Mouse (Mus musculus) spleen, adult 18-20 months (tissue): ENCODE measurements at regions not wholly inside any gene's neighbourhood (a gene's known extent, or its start where the extent isn't known, plus 50 kb on each side); places are given as distances from the start of the nearest gene placed in this dataset.

ENCODE experiments used
- DNase-seq, 2 experiments: peaks; one replicate each; pipeline ENCODE4 v3.0.0; 2022; ENCODE audit warnings: mixed read lengths in 2 of 2

- DNase-seq, result no peak
These were observed 630.8 kb downstream of the Lmo4 start for GRCm38 (mm10) chr3:143574035-143574864.

GRCm38 (mm10) chr3:143569930-143570329 lies 635.1 kb downstream of the Lmo4 start:
- no peak for DNase-seq

- DNase-seq, result no peak
These were observed 640.0 kb downstream of the Lmo4 start for GRCm38 (mm10) chr3:143565067-143565466.

GRCm38 (mm10) chr3:143542811-143543210 lies 661.0 kb upstream of the Pkn2 start:
- DNase-seq, result no peak

GRCm38 (mm10) chr3:143527982-143528381 lies 646.2 kb upstream of the Pkn2 start:
- DNase-seq, result no peak

- no peak for DNase-seq
These were observed 645.5 kb upstream of the Pkn2 start for GRCm38 (mm10) chr3:143527274-143527673.

GRCm38 (mm10) chr3:143512517-143513249 lies 630.9 kb upstream of the Pkn2 start:
- no peak for DNase-seq

- no peak for DNase-seq
These were observed 627.7 kb upstream of the Pkn2 start for GRCm38 (mm10) chr3:143509531-143509930.

GRCm38 (mm10) chr3:143508280-143508679 lies 626.5 kb upstream of the Pkn2 start:
- DNase-seq, result peak in 1 of 2 experiments; percentile 8

- DNase-seq, result no peak
These were observed 619.2 kb upstream of the Pkn2 start for GRCm38 (mm10) chr3:143501017-143501416.

GRCm38 (mm10) chr3:143495389-143495788 lies 613.6 kb upstream of the Pkn2 start:
- DNase-seq, result no peak

GRCm38 (mm10) chr3:143477916-143478610 lies 596.3 kb upstream of the Pkn2 start:
- DNase-seq, result no peak

- no peak for DNase-seq
These were observed 593.7 kb upstream of the Pkn2 start for GRCm38 (mm10) chr3:143475461-143475860.

GRCm38 (mm10) chr3:143447005-143447709 lies 565.4 kb upstream of the Pkn2 start:
- no peak for DNase-seq

- DNase-seq, result no peak
These were observed 535.6 kb upstream of the Pkn2 start for GRCm38 (mm10) chr3:143417401-143417800.

GRCm38 (mm10) chr3:143411655-143412054 lies 529.9 kb upstream of the Pkn2 start:
- no peak for DNase-seq

GRCm38 (mm10) chr3:143398966-143399365 lies 517.2 kb upstream of the Pkn2 start:
- DNase-seq, result no peak

- no peak for DNase-seq
These were observed 502.6 kb upstream of the Pkn2 start for GRCm38 (mm10) chr3:143384357-143384756.

- DNase-seq, result peak; percentile 8 to 33
These were observed 497.4 kb upstream of the Pkn2 start for GRCm38 (mm10) chr3:143379193-143379592.

- DNase-seq, result no peak
These were observed 495.6 kb upstream of the Pkn2 start for GRCm38 (mm10) chr3:143377446-143377845.

GRCm38 (mm10) chr3:143375527-143376061 lies 493.8 kb upstream of the Pkn2 start:
- DNase-seq, result no peak

- no peak for DNase-seq
These were observed 491.7 kb upstream of the Pkn2 start for GRCm38 (mm10) chr3:143373501-143373900.
